Mouse (Mus musculus) embryonic facial prominence, embryonic 11.5 days (tissue): ENCODE measurements around the gene Aldh3b2. TPM values are rescaled to one million over a fixed set of nuclear protein-coding genes. Genes with fewer than 3 reads are reported as not detected.
A peak's percentile ranks its signal among the peaks of the same experiment; 100 is the strongest.

Experiments
- ATAC-seq: fragments of 200-750 bp; cut with Nextera tagmentation; replicated peaks from 2 replicates; pipeline ENCODE4 v1.8.0; 2017; ENCODE audit warnings: low read depth; ENCODE audit not compliant: insufficient number of reproducible peaks, low FRiP score, low TSS enrichment
- DNase-seq: peaks from one replicate; pipeline ENCODE4 v3.0.0-alpha.2; 2015; ENCODE audit warnings: low spot score
- H3K27ac ChIP-seq: fragments of 300-500 bp; sonication (generic); replicated peaks from 2 replicates; pipeline ENCODE4 v1.5.1; 2014; ENCODE audit warnings: mild to moderate bottlenecking, low read depth, low read length, control low read depth
- H3K27me3 ChIP-seq: fragments of 300-500 bp; sonication (generic); 2 replicates; pipeline ENCODE4 v1.6.1; 2014; ENCODE audit warnings: mild to moderate bottlenecking, low read length, moderate library complexity, mixed read lengths; ENCODE audit not compliant: control insufficient read depth, insufficient read depth
- H3K36me3 ChIP-seq: fragments of 300-500 bp; sonication (generic); replicated peaks from 2 replicates; pipeline ENCODE4 v1.6.1; 2014; ENCODE audit warnings: low read depth, mild to moderate bottlenecking, low read length, moderate library complexity, mixed read lengths; ENCODE audit not compliant: control insufficient read depth, insufficient read depth
- H3K4me1 ChIP-seq: fragments of 300-500 bp; sonication (generic); 2 replicates; pipeline ENCODE4 v1.6.1; 2014; ENCODE audit warnings: low read length, mixed read lengths; ENCODE audit not compliant: control insufficient read depth, insufficient read depth
- H3K4me2 ChIP-seq: fragments of 300-500 bp; sonication (generic); 2 replicates; pipeline ENCODE4 v1.6.1; 2014; ENCODE audit warnings: low read depth, mild to moderate bottlenecking, control low read depth, low read length, moderate library complexity
- H3K4me3 ChIP-seq: fragments of 300-500 bp; sonication (generic); 2 replicates; pipeline ENCODE4 v1.5.1; 2014; ENCODE audit warnings: low read depth, low read length, control low read depth
- H3K9ac ChIP-seq: fragments of 300-500 bp; sonication (generic); replicated peaks from 2 replicates; pipeline ENCODE4 v1.6.1; 2014; ENCODE audit warnings: mild to moderate bottlenecking, control low read depth, low read length
- H3K9me3 ChIP-seq: fragments of 300-500 bp; sonication (generic); replicated peaks from 2 replicates; pipeline ENCODE4 v1.6.1; 2016; ENCODE audit warnings: mild to moderate bottlenecking, low read length, inconsistent platforms, mixed read lengths; ENCODE audit not compliant: control insufficient read depth
- WGBS: fragments of 180-500 bp; shearing (Covaris S2); extraction: QIAGEN DNeasy Blood & Tissue Kit; methylation state at CpG from one replicate; pipeline ENCODE4 v1.1.7; 2014; 5-methylcytosine and 5-hydroxymethylcytosine counted together
- polyA plus RNA-seq: library from polyadenylated mRNA; unstranded; fragments of >200 nt; fragmentation: Nextera tagmentation; extraction: Ambion mirVana; gene quantifications from 2 replicates; pipeline ENCODE4 v1.2.1, GENCODE M21; 2014

Gene Aldh3b2
- polyA plus RNA-seq, 1 experiment from 2014 or later, result 1.6 TPM

DNA sequence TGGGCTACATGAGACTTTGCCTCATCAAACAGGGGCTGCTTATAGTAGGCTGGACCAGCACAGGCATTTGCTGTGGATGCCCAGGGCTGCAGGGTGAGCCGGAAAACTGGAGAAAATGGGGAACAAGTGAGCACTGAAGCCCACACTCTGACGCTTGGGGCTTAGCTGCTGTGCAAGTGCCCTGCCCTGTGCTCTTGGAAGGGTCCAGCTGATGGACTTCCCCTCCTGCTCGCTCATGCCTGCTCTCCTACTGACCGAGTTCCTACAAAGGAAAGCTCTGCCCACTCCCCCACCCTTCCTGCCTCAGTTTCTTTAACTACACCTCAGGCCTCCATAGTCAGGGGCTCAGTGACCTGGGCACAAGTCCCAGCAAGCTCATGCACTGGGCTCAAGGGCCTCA lies 44.1 kb upstream of the Aldh3b2 start:
- Histone ChIP-seq H3K4me3 (no peak overlapping the region), H3K4me1 (no peaks in the 10 kb centered on the region), H3K27ac (no peak overlapping the region), H3K4me2 (no peak overlapping the region), H3K9ac (no peak overlapping the region), H3K9me3 (no peaks in the 10 kb centered on the region), H3K27me3 (no peaks in the 10 kb centered on the region), H3K36me3 (no peaks in the 10 kb centered on the region)
- DNase-seq (no peak), ATAC-seq (no peak)
- WGBS, result 88% methylated on average over 4 of the region's 4 CpGs

DNA sequence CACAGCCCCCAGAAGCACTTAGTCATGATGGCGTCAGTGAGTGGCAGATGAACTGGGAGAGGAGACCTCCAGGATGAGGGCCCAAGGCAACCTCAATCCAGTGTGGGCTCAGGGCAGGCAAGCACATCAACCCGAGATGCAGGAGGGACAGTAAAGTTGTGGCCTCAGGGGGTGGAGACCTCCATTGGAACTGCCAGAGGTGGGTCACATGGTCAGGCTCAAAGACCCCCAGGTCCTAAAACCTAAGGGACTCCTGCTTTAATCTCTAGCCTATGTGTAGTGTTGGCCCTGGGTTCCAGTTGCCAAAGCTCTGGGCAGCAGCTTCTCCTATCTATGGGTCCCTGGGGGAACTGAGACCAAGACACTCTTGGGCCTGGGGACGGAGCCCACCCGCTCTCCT lies 43.3 kb upstream of the Aldh3b2 start:
- WGBS, result 73% methylated on average over 4 of the region's 4 CpGs

DNA sequence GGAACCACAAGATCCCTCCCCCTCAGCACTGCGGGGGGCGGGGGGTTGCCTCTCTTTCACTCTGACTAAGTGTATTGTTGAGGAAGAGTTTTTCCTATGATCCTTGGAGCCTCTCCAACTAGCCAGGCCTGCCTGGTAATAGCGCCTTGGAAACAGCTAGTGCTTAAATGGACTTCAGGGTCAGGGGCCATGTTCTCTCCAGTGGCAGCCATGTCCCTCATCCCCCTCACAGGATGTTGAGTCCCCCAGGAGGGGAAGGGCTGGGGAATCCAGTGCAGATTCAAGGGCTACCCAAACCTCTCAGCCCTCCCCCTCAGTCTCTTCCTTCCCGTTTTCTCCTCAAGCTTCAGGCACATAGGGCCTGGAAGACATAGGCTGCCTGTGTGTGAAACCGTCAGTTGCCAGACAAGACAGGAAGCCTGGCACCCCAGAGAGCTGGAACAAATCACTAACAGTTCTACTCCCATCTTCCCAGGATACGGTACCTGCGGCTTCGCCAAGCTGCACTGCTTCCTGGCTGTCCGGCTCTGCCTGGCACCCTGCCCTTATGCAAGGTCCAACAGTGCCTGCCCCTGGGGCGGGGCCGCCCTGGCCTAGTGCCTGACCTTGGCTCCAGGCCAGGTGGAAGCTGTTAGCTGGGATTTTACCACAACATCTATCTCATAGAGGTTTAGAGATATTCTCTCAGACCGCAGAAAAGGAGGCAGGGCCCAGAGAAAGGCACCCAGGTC lies 42.8 kb upstream of the Aldh3b2 start, which contains the start of gene Aldh3b1:
Aldh3b1 (minus strand) TSS at position 598 of the 731 bp plus-strand sequence.
- 50% methylated on average over 12 of the region's 12 CpGs for WGBS
- H3K4me2 ChIP-seq, result no peak within 1 kb of the TSS
- H3K4me1 ChIP-seq, result no peaks in the 10 kb centered on the region
- H3K36me3 ChIP-seq, result no peaks in the 10 kb centered on the region
- ATAC-seq, result no peak
- H3K9ac ChIP-seq, result no peak within 1 kb of the TSS; the same call in 1 of the 2 replicates
- no peak within 1 kb of the TSS for H3K4me3 ChIP-seq
- DNase-seq, result no peak
- H3K9me3 ChIP-seq, result no peaks in the 10 kb centered on the region
- H3K27ac ChIP-seq, result 0 out of 2 replicates have a peak within 1 kb of the TSS, but pooled peaks have one; percentile 16
- no peaks in the 10 kb centered on the region for H3K27me3 ChIP-seq

More for the DNA sequence above, 43.3 kb upstream of the Aldh3b2 start:
- H3K9ac ChIP-seq, result no peak overlapping the region
- H3K27me3 ChIP-seq, result no peaks in the 10 kb centered on the region
- H3K4me2 ChIP-seq, result no peak overlapping the region
- no peaks in the 10 kb centered on the region for H3K4me1 ChIP-seq
- no peak for ATAC-seq
- H3K4me3 ChIP-seq, result no peak overlapping the region
- H3K27ac ChIP-seq, result no peak overlapping the region
- DNase-seq, result no peak
- no peaks in the 10 kb centered on the region for H3K36me3 ChIP-seq
- no peaks in the 10 kb centered on the region for H3K9me3 ChIP-seq

DNA sequence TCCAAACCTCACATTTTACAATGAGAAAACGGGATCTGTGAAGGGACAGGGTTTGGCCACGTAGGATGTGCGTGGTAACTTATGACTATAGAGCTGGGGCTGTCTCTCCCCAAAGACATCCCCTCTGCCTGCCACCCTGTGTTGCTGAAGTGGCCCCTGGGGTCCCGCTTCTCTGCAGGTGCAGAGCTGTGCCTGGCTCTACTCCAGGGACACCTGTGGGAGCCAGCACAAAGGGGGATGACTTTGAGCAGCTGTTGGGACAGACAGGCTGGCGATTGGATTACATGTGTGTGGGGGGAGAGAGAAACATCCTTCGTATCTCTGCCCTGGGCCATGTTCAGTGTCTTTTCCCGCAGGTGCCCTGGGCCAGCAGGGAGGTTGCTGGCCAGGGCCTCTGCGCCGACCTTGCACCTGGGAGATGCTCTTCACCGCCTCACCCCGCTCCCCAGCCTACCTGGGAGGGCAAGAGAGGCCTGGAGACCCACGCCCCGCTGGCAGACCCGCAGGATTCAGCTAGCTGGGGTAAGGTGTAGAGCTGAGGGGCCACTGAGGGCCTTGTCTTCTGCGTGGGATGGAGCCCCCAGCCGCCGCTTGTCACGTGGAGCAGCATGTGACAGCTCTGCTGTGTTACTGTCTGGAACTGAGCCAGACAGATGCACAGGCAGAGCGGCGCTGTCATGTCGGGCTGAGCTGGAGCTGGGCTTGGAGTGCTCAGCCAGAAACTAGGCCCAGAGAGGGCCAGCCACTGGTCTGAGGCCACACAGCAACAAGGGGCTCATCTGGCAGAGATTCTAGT lies 41.7 kb upstream of the Aldh3b2 start:
- Histone ChIP-seq H3K36me3 (no peaks in the 10 kb centered on the region), H3K9me3 (no peaks in the 10 kb centered on the region), H3K27ac (0 out of 2 replicates have a peak overlapping the region, but pooled peaks have one; percentile 16), H3K27me3 (no peaks in the 10 kb centered on the region), H3K4me2 (no peak overlapping the region), H3K4me1 (no peaks in the 10 kb centered on the region), H3K9ac (no peak overlapping the region; the same call in 1 of the 2 replicates), H3K4me3 (no peak overlapping the region)
- ATAC-seq (no peak), DNase-seq (no peak)
- WGBS, result 79% methylated on average over 21 of the region's 21 CpGs

DNA sequence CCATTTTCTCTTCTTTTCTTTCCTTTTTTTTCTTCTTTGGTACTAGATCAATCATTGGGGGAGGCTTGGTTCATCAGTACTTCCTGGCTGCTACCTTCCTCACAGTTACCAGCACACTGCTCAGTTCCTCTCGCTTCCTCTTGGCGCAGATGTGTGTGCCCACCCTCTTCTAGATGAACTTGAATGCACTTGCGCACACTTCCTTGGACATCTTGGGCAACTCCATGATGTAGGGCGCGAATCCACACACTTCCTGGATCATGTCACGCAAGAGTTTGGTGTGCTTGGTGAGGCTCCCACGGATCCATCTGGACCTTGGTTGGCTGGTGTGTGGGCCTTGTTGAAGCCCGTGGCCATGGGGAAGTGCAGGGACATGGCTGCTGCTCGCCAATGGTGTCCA lies 40.4 kb upstream of the Aldh3b2 start:
- Histone ChIP-seq H3K4me2 (no peak overlapping the region), H3K4me3 (no peak overlapping the region), H3K4me1 (no peaks in the 10 kb centered on the region), H3K9me3 (no peaks in the 10 kb centered on the region), H3K27me3 (no peaks in the 10 kb centered on the region), H3K27ac (no peak overlapping the region), H3K9ac (no peak overlapping the region), H3K36me3 (no peaks in the 10 kb centered on the region)
- WGBS, result 90% methylated on average over 9 of the region's 9 CpGs
- no peak for ATAC-seq
- no peak for DNase-seq

DNA sequence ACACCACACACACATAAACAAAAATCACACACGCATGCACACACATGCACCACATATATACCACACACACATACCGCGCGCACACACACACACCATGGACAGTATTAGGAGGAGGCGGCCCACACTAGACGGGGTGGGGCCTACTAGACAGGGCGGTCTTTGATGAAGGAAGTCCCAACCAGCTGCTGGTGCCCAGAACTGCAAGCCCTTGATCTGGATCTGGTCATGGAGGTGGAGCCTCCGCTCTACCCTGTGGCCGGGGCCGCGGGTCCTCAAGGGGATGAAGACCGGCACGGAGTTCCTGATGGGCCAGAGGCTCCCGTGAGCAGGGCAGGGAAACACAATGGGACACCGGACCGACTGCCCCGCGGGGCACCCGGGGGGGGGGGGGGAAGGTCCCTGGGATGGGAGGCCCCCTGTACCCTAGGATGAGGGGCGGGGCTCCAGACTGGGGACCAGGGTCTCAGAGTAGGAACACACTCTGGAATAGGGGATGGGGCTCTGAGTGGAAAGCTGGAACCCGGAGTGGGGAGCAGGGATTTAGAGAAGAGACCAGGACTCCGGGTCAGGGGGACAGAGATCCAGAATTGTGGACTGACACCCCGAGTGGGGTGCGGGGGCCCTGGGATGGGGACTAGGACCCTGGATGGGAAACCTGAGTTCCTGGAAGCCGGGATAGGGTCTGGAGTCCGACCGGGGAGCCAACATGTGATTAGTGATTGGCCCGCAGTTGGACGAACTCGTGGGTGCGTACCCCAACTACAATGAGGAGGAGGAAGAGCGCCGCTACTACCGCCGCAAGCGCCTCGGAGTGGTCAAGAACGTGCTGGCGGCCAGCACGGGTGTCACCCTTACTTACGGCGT lies 36.9 kb upstream of the Aldh3b2 start, which contains the start of gene Unc93b1:
Unc93b1 (plus strand) TSS at position 155 of the 864 bp plus-strand sequence.
- DNase-seq (peak; percentile 73), ATAC-seq (peak; percentile 83)
- H3K27me3 ChIP-seq, result no peaks in the 10 kb centered on the region
- H3K4me1 ChIP-seq, result no peaks in the 10 kb centered on the region
- no peaks in the 10 kb centered on the region for H3K9me3 ChIP-seq
- H3K36me3 ChIP-seq, result no peaks in the 10 kb centered on the region
- peak within 1 kb of the TSS; percentile 37 for H3K9ac ChIP-seq
- H3K4me2 ChIP-seq, result peak within 1 kb of the TSS; percentile 73
- H3K27ac ChIP-seq, result no peak within 1 kb of the TSS
- H3K4me3 ChIP-seq, result peak within 1 kb of the TSS; percentile 39
- 5% methylated on average over 40 of the region's 42 CpGs for WGBS

DNA sequence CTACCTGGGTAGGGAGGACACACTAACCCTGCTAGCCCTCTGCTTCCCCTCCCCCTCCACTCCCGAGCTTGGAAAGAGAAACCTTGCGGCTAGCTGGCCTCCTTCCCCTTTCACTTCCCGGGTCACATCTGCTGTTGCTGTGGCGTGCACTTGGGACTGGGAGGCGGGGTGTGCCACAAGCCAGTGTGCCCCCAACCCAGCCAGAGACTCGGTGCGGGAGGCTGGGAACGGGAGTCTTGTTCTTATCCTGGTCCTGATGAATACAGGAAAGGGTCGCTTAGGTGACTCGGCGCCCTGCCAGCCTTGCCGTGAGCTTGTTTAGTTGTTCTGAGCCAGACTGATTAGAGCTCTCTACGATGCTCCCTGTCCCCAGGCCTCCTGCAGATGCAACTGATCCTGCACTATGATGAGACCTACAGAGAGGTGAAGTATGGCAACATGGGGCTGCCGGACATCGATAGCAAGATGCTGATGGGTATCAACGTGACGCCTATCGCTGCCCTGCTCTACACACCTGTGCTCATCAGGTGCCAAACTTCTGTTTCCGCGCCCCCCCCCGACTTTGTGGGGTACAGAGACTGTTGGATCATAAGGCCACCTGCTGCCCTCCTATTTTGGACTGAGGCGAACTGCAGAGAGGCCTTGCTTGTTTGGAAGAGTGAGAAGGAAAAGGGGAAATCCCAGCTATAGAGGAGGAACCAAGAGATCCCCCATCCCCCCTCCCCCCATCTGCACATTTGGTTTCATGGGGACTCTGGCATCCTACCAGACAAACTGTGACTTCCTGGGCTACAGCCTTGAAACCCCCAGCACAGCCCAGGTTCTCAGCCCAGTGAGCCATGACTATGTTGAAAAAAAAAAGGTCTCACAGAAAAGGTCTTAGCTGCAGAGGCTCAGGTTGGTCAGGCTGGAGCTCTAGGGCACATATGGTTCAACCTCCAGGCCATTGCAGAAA lies 36.0 kb upstream of the Aldh3b2 start:
- no peak overlapping the region for H3K27ac ChIP-seq
- WGBS, result 7% methylated on average over 22 of the region's 22 CpGs
- H3K4me3 ChIP-seq, result peak overlapping the region; percentile 39
- DNase-seq (peak; percentile 40), ATAC-seq (no peak)
- H3K9me3 ChIP-seq, result no peaks in the 10 kb centered on the region
- no peaks in the 10 kb centered on the region for H3K4me1 ChIP-seq
- H3K36me3 ChIP-seq, result no peaks in the 10 kb centered on the region
- H3K27me3 ChIP-seq, result no peaks in the 10 kb centered on the region
- H3K4me2 ChIP-seq, result peak overlapping the region; percentile 73
- peak overlapping the region; percentile 37 for H3K9ac ChIP-seq
